Mouse (Mus musculus) telencephalon, adult 2 months (tissue): Measurements from ENCODE around the gene Peak1.
A peak's percentile ranks its signal among the peaks of the same experiment; 100 is the strongest.
"Not testable (repeated sequence)": the region's sequence is repeated elsewhere in the genome, so short reads cannot be mapped to it uniquely, and the experiment has no call there.

Experiments
- DNase-seq: peaks from one replicate; pipeline ENCODE4 v3.0.0-alpha.2; 2011; ENCODE audit warnings: low read depth, low spot score

Gene Peak1

GRCm38 (mm10) chr9:56255676-56256432 lies 162.0 kb downstream of the Peak1 start:
- no peak for DNase-seq

- DNase-seq, result no peak
Observed at GRCm38 (mm10) chr9:56244336-56244735, 173.5 kb downstream of the Peak1 start.

DNA sequence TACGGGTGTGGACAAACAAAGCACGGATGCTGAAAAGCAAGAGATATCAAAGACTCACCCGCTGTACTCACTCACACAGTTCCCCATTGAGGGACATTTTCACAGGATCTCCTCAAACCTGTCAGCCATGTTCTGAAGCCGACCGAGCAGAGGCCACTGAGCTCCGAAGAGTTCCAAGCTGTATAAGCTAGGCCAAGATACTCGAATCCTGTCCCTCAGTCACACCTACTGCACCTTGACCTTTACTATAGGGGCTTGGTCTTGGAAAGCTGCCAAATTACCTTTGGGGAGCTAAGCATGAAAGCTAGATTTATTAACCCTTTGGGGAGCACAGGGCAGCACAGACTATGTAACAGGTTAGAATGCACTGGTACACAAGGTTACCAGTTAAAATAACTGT lies 174.0 kb downstream of the Peak1 start:
- DNase-seq, result no peak

DNA sequence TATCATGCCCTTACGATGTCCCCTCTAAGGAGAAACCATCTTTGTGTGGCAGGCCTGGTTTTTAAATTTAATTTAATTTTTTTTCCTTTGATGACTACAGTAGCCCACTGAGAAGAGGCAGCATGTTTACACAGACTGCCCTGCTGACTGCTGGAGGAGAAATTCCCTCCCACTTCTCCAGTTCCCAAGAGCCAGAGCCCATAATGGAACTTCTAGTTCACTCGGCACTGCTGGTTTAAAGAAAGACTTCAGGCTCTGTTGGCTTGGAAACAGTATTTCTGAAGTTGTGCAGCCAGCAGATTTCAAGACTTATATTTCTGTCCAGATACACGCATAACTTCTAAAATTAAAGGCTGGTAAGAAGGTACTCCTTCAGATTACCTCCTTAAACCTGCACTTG lies 175.2 kb downstream of the Peak1 start:
- peak; percentile 43 for DNase-seq

DNA sequence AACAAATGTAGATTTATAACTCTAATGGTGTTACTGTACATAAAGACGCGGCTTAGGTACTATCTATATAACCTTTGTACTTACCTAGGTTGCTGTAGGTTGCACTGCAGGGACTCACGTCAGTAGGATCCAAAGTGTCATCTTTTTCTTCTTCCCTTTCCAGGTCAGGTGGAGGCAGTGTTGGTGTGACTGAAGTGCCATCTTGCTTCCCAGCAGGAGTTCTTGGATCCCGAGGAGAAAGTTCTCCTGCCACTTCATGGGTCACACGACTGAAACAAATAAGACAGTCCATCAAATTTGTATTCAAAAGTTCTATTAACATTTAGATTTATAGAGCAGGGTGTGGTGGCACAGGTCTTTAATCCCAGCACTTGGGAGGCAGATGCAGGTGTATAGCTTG lies 176.8 kb downstream of the Peak1 start:
- DNase-seq, result no peak

GRCm38 (mm10) chr9:56235871-56236298 lies 182.0 kb downstream of the Peak1 start:
- no peak for DNase-seq

DNA sequence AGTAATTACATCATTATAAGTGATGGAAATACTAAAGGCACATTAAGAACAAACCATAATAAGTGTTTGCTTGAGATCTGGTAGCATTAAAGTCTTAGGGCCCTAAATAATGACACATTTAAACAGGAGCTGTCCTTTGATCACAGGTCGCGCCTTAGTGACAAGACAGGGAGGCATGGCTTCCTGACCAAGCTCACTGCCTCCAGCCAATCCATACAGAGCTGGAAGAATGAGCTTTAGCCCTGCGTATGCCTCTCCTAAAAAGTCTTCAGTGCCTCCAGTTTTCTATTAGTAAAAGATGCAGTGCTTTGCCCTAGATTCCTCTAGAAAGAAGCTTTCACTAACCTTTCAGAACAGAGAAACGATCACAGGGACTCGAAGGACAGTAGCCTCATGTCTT lies 182.6 kb downstream of the Peak1 start:
- DNase-seq, result no peak

- DNase-seq, result no peak
Observed at GRCm38 (mm10) chr9:56234561-56234960, 183.3 kb downstream of the Peak1 start.

DNA sequence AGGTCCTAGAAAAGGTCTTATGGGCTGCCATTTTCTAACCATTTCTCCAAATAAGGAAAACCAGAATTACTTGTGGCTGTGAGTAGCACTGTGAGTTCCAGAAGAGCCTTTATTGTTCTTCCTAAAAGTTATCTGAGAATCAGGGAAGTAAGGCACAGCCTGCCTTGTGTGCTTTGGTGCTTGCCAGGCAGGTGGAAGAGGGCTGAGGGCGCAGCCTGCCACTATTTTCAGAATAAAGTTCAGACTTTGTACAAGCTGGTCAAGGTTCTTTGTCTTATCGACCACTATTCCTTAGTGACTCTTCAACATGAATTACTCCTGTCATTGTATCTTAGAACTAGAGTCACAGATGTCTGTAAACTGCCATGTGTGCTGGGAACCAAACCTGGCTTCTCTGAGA lies 184.6 kb downstream of the Peak1 start:
- DNase-seq, result no peak

- DNase-seq, result no peak
Observed at GRCm38 (mm10) chr9:56230906-56231305, 187.0 kb downstream of the Peak1 start.

GRCm38 (mm10) chr9:56227626-56228025 lies 190.2 kb downstream of the Peak1 start:
- DNase-seq, result no peak

DNA sequence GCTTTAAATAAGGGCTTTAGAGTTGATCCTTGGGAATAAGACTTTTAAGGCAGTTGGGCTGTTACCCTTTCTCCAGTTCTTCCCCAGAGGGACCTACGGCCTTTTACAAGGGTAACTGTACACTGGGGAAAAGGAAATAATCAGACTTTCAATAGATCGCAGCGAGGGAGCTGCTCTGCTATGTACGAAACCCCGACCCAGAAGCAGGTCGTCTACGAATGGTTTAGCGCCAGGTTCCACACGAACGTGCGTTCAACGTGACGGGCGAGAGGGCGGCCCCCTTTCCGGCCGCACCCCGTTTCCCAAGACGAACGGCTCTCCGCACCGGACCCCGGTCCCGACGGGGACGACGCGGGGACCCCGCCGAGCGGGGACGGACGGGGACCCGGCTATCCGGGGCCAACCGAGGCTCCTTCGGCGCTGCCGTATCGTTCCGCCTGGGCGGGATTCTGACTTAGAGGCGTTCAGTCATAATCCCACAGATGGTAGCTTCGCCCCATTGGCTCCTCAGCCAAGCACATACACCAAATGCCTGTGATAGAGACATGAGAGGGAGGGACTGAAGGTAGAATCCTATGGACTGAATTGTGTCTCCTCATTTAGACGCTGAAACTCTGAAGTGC lies 194.3 kb downstream of the Peak1 start:
- DNase-seq, result not testable (repeated sequence)

- DNase-seq, result no peak
Observed at GRCm38 (mm10) chr9:56218860-56219259, 199.0 kb downstream of the Peak1 start.

GRCm38 (mm10) chr9:56218043-56218442 lies 199.8 kb downstream of the Peak1 start:
- DNase-seq, result no peak

- peak; percentile 42 for DNase-seq
Observed at GRCm38 (mm10) chr9:56217386-56217785, 200.5 kb downstream of the Peak1 start.

DNA sequence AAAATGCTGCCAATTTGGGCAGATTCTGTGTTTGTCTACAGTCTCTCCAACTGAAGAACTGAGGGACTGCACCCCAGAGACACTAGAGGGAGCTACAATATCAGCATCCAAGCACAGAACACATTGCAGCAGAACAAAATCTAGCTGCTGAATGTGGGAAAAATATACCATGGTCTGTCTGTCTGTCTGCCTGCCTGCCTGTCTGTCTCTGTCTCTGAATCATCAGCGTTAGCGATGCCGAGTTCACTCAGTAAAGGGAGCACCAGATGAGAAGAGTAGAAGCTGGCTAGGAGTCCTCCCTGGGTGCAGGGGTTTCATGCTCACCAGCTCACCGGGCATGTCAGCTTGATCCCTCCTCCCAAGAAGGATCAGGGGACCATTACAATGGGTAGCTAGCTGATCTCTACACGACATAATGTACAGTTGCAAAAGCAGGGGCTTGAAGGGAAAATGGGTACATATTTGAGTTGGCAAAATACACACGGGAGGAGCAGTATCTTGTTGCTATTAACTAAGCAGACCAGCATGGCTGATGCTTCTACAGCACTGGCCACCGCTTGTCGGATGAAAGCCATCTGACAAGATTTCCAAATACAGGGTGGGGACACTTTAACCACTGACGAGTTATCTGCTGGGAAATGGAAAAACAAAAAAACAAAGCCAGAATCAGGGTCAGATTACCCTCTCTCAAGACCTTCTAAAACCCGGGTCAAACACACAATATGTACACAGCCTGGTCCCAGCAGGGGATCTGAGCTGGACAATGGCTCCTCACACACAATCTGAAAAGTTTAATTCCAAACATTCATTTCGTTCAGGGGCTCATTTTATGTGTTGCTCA lies 204.2 kb downstream of the Peak1 start:
- peak; percentile 71 for DNase-seq

- no peak for DNase-seq
Observed at GRCm38 (mm10) chr9:56208817-56209216, 209.1 kb downstream of the Peak1 start.

DNA sequence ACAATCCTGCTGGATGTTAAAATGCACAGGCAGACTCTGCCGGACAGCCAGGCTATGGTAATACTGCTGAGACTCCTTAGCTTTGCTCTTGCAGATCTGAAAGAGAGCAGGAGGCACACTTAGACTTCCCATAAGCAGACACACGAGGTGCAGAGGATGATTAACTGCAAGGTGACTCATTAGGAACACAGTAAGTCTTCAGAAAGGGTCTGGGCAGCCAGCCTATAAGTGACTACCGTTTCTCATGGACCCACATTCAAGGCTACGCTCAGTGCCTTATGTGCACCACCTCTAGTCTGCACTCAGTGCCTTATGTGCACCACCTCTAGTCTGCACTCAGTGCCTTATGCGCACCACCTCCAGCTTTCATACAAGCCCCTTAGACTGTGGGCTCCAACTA lies 210.4 kb downstream of the Peak1 start:
- no peak for DNase-seq

- DNase-seq, result no peak
Observed at GRCm38 (mm10) chr9:56207083-56207482, 210.8 kb downstream of the Peak1 start.

DNA sequence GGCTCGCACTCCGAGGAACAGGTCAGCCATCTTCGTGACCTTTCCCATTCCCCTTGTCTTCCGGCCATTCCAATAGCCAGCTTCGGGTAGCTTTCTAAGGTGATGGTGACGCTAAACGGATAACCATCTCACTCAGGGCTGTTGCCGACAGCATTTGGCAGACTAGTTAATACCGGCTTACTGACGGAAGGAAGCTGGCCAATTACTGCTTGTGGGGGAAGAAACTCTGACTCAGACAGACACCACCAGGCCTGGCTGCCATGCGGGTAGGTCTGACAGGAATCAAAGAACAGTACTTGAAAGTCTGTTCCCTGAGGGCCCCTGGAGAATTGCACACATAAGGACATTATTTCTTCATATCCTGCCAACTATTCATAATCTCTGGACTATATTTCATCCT lies 212.5 kb downstream of the Peak1 start:
- no peak for DNase-seq

DNA sequence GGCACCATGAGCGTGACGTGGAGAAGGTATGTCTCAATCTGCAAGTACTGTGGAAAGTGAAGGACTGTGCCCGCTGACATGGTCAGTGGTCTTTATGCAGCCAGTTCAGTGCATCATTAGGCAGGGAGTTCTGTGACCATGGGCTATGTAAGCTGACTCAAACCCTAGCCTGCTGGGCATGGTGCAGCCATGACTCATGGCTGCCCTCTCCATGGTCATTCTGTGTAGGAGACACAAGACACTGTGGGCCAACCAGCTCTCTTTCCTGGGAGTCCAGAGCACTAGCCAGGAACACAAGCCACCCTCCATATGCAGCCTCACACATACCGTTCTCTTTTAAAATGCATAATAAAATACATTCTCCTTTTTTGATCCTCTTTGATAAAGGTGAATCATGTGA lies 213.6 kb downstream of the Peak1 start:
- no peak for DNase-seq

- DNase-seq, result peak; percentile 62
Observed at GRCm38 (mm10) chr9:56200645-56201314, 217.1 kb downstream of the Peak1 start.
